Mouse (Mus musculus): Measurements from ENCODE around the gene Crebl2. TPM values are rescaled to one million over a fixed set of nuclear protein-coding genes. Genes with fewer than 3 reads are reported as not detected.

The Crebl2 gene
- total RNA-seq (2012; rRNA removed) (0.80 and 2.2 TPM in 2 replicates), total RNA-seq (2014; rRNA removed) (0.92 and 1.4 TPM in 2 replicates), polyA plus RNA-seq (2012; ENCODE audit: insufficient read length, low read depth) (1.00 and 1.5 TPM in 2 replicates)

GRCm38 (mm10) chr6:134829786-134830700, at the start of gene Crebl2:
TSS of gene Crebl2 (plus strand) at chr6:134830154.
- Histone ChIP-seq H3K79me2 (replicated peaks; ENCODE audit: control insufficient read depth, extremely low read depth, insufficient read depth, poor library complexity, severe bottlenecking) (no peaks in the 10 kb centered on the region), H3K9me3 (replicated peaks; ENCODE audit: low read length) (no peaks in the 10 kb centered on the region), H3K4me2 (ENCODE audit: insufficient read depth, low read depth, poor library complexity, severe bottlenecking) (peak within 1 kb of the TSS; percentile 92), H3K4me3 (replicated peaks in 1 of 3; ENCODE audit: low read depth in 2 of 3, low read length in 2 of 3, poor library complexity in 1 of 3) (peak within 1 kb of the TSS; percentile 72 to 81 (median 73)), H3K27me3 (replicated peaks) (peaks cover 2% of the 10 kb centered on the region), H3K4me1 (ENCODE audit: control insufficient read depth in 1 of 2, insufficient read depth in 2 of 2) (peaks cover 14 to 30% of the 10 kb centered on the region in 2 experiments), H3K9ac (ENCODE audit: insufficient read depth, low read depth) (peak within 1 kb of the TSS; percentile 97), H3K36me3 (replicated peaks in 1 of 2; ENCODE audit: control insufficient read depth in 1 of 2, insufficient read depth in 1 of 2, low read length in 1 of 2) (no peaks in the 10 kb centered on the region), H3K27ac (ENCODE audit: insufficient read depth, low read depth) (peak within 1 kb of the TSS; percentile 40)
- DNase-seq (ENCODE audit: extremely low read depth) = peak; percentile 98
- dilution Hi-C loops (cut with MboI; ENCODE audit: extremely low pct_ligation_motif_present, extremely low pct_unique_long_range_greater_than_20kb, low sequenced_read_pairs) (no loop called here), in situ Hi-C loops (cut with MboI; ENCODE audit: low pct_ligation_motif_present, low pct_unique_long_range_greater_than_20kb, low sequenced_read_pairs) (loop anchor here (5.0 kb wide), 1 partner anchor 163 kb away; no protein-coding TSS in a partner anchor)
- no peak for TF ChIP-seq E2F4 (IDR thresholded peaks at IDR 0.05; ENCODE audit: insufficient replicate concordance, low read depth, low read length)
- TF ChIP-seq ZNF384 (IDR thresholded peaks at IDR 0.05; ENCODE audit: low read depth, low read length) = no peak
- TF ChIP-seq MXI1 (IDR thresholded peaks at IDR 0.05; ENCODE audit: low read depth, low read length) = peak; percentile 94
- no peak for TF ChIP-seq ETS1 (conservative IDR thresholded peaks at IDR 0.05; ENCODE audit: low read depth, low read length)
- peak; percentile 62; the same call in 1 of the 2 replicates for TF ChIP-seq TCF12 (IDR thresholded peaks at IDR 0.05; ENCODE audit: low read depth, low read length)
- TF ChIP-seq SIN3A (IDR thresholded peaks at IDR 0.05; ENCODE audit: low read length) = peak; percentile 99
- TF ChIP-seq RAD21 (IDR thresholded peaks at IDR 0.05; ENCODE audit: low read depth, low read length) = no peak
- no peak for TF ChIP-seq JUND (conservative IDR thresholded peaks at IDR 0.05; ENCODE audit: low read depth, low read length)
- no peak for TF ChIP-seq USF1 (IDR thresholded peaks at IDR 0.05; ENCODE audit: low read depth, low read length)
- peak; percentile 99 for TF ChIP-seq KAT2A (IDR thresholded peaks at IDR 0.05; ENCODE audit: insufficient replicate concordance, low read length)
- peak; percentile 96 for TF ChIP-seq MAZ (IDR thresholded peaks at IDR 0.05; ENCODE audit: low read depth, low read length)
- no peak for TF ChIP-seq MYC (IDR thresholded peaks at IDR 0.05; ENCODE audit: low read depth, low read length)
- TF ChIP-seq IRF4 (IDR thresholded peaks at IDR 0.05; ENCODE audit: low read depth, low read length) = peak; percentile 67
- TF ChIP-seq NRF1 (IDR thresholded peaks at IDR 0.05; ENCODE audit: low read depth, low read length) = peak; percentile 40; the same call in 1 of the 2 replicates
- TF ChIP-seq POLR2AphosphoS2 (IDR thresholded peaks at IDR 0.05; ENCODE audit: low read depth, low read length) = peak; percentile 64; the same call in 1 of the 2 replicates
- TF ChIP-seq ZMIZ1 (IDR thresholded peaks at IDR 0.05; ENCODE audit: low read depth, low read length) = peak; percentile 76
- TF ChIP-seq CHD2 (IDR thresholded peaks at IDR 0.05; ENCODE audit: low read length) = peak; percentile 82
- TF ChIP-seq CTCF (conservative IDR thresholded peaks at IDR 0.05 in 1 of 2, IDR thresholded peaks at IDR 0.05 in 1 of 2; ENCODE audit: low read depth in 2 of 2, low read length in 2 of 2) = peak in 1 of 2 experiments; percentile 13; a peak in 1 of 4 replicates
- peak; percentile 82 for TF ChIP-seq MAX (IDR thresholded peaks at IDR 0.05; ENCODE audit: low read length)
- no peak for TF ChIP-seq USF2 (conservative IDR thresholded peaks at IDR 0.05; ENCODE audit: low read depth, low read length)
- TF ChIP-seq NELFE (IDR thresholded peaks at IDR 0.05; ENCODE audit: low read depth, low read length) = 0 out of 2 replicates have a peak, but pooled peaks have one; percentile 7
- no peak for TF ChIP-seq RCOR1 (conservative IDR thresholded peaks at IDR 0.05; ENCODE audit: low read depth, low read length)
- no peak for TF ChIP-seq PAX5 (IDR thresholded peaks at IDR 0.05; ENCODE audit: low read length)
- no peak for TF ChIP-seq EP300 (IDR thresholded peaks at IDR 0.05; ENCODE audit: low read length)
- TF ChIP-seq UBTF (IDR thresholded peaks at IDR 0.05; ENCODE audit: low read depth, low read length) = peak; percentile 88; the same call in 1 of the 2 replicates
- peak; percentile 7; the same call in 1 of the 2 replicates for TF ChIP-seq BHLHE40 (IDR thresholded peaks at IDR 0.05; ENCODE audit: low read depth, low read length)
- peak; percentile 59 for TF ChIP-seq POLR2A (IDR thresholded peaks at IDR 0.05; ENCODE audit: low read depth, low read length)
- TF ChIP-seq HCFC1 (IDR thresholded peaks at IDR 0.05; ENCODE audit: low read depth, low read length) = peak; percentile 98
- no peak for TF ChIP-seq MAFK (IDR thresholded peaks at IDR 0.05; ENCODE audit: insufficient replicate concordance, low read length)
- TF ChIP-seq SMC3 (IDR thresholded peaks at IDR 0.05; ENCODE audit: low read depth, low read length) = no peak
- TF ChIP-seq ELF1 (IDR thresholded peaks at IDR 0.05; ENCODE audit: low read depth, low read length) = peak; percentile 91
- no peak for TF ChIP-seq CHD1 (IDR thresholded peaks at IDR 0.05; ENCODE audit: low read depth, low read length)
- TF ChIP-seq GABPA (IDR thresholded peaks at IDR 0.05; ENCODE audit: insufficient replicate concordance, low read depth, low read length) = peak; percentile 90; the same call in 1 of the 2 replicates
- 0 out of 2 replicates have a peak, but pooled peaks have one; percentile 44 for TF ChIP-seq TBP (conservative IDR thresholded peaks at IDR 0.05; ENCODE audit: low read depth, low read length)
- no peak for TF ChIP-seq ZC3H11A (IDR thresholded peaks at IDR 0.05; ENCODE audit: low read depth, low read length)
- no peak for TF ChIP-seq MEF2A (IDR thresholded peaks at IDR 0.05; ENCODE audit: borderline replicate concordance, low read depth, low read length)
- no peak for TF ChIP-seq JUN (IDR thresholded peaks at IDR 0.05; ENCODE audit: insufficient read depth, low read depth, low read length)

Measured in CH12.LX (cell line).